Mouse (Mus musculus) forebrain, embryonic 16.5 days (tissue): ENCODE data around the gene Hip1. TPM values are rescaled to one million over a fixed set of nuclear protein-coding genes. Genes with fewer than 3 reads are reported as not detected.
A peak's percentile ranks its signal among the peaks of the same experiment; 100 is the strongest.

Source experiments
- ATAC-seq: fragments of 200-750 bp; cut with Nextera tagmentation; 2 replicates; pipeline ENCODE4 v1.8.0; 2017; ENCODE audit warnings: mild to moderate bottlenecking, moderate library complexity
- H3K27ac ChIP-seq: fragments of 300-500 bp; sonication (generic); 2 replicates; pipeline ENCODE4 v1.5.1; 2014; ENCODE audit warnings: low read length, control low read depth
- H3K27me3 ChIP-seq: fragments of 300-500 bp; sonication (generic); replicated peaks from 2 replicates; pipeline ENCODE4 v1.6.1; 2014; ENCODE audit warnings: low read length; ENCODE audit not compliant: control insufficient read depth, insufficient read depth
- H3K36me3 ChIP-seq: fragments of 300-500 bp; sonication (generic); 2 replicates; pipeline ENCODE4 v1.6.1; 2014; ENCODE audit not compliant: control insufficient read depth, insufficient read depth
- H3K4me1 ChIP-seq: fragments of 300-500 bp; sonication (generic); replicated peaks from 2 replicates; pipeline ENCODE4 v1.6.1; 2014; ENCODE audit warnings: low read length; ENCODE audit not compliant: control insufficient read depth, insufficient read depth
- H3K4me2 ChIP-seq: fragments of 300-500 bp; sonication (generic); 2 replicates; pipeline ENCODE4 v1.6.1; 2014; ENCODE audit warnings: mild to moderate bottlenecking, low read length, control low read depth
- H3K4me3 ChIP-seq: fragments of 300-500 bp; sonication (generic); replicated peaks from 2 replicates; pipeline ENCODE4 v1.5.1; 2014; ENCODE audit warnings: mild to moderate bottlenecking, low read length, control low read depth
- H3K9ac ChIP-seq: fragments of 300-500 bp; sonication (generic); replicated peaks from 2 replicates; pipeline ENCODE4 v1.6.1; 2014; ENCODE audit warnings: low read depth, low read length, control low read depth
- H3K9me3 ChIP-seq: fragments of 300-500 bp; sonication (generic); 2 replicates; pipeline ENCODE4 v1.6.1; 2016; ENCODE audit warnings: low read length; ENCODE audit not compliant: control insufficient read depth
- WGBS: fragments of 180-500 bp; shearing (Covaris S2); extraction: QIAGEN DNeasy Blood & Tissue Kit; methylation state at CpG from one replicate; pipeline ENCODE4 v1.1.7; 2014; 5-methylcytosine and 5-hydroxymethylcytosine counted together
- polyA plus RNA-seq: library from polyadenylated mRNA; unstranded; fragments of >200 nt; fragmentation: Nextera tagmentation; extraction: Ambion mirVana; gene quantifications from 2 replicates; pipeline ENCODE4 v1.2.1, GENCODE M21; 2015

Hip1 gene
- polyA plus RNA-seq, 1 experiment from 2014 or later = 32.5 TPM

DNA sequence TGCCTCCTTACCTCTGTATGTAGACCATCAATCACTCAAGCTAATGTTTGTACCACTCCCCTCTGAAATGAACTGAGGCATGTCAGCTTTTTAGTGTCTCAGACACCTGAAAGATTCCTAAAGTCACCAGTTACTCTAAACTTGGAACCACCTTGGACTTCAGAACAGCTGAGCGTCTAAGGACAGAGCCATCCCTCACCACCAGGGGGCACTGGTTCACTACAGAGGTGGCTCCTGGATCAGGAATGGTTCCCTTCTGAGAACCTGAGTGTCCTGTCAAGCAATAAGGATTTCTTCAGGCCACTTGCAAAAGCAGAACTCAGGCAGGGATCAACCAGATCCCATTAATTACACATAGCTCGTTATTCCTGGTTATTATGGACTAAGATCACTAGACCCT, 144.7 kb downstream of the Hip1 start:
- no peak overlapping the region for H3K4me3 ChIP-seq
- peaks cover 3% of the 10 kb centered on the region; the same call in 1 of the 2 replicates for H3K4me1 ChIP-seq
- WGBS = 8% methylated on average over 2 of the region's 2 CpGs
- no peak overlapping the region for H3K27ac ChIP-seq
- ATAC-seq = peak; percentile 63; the same call in 1 of the 2 replicates
- H3K36me3 ChIP-seq = no peaks in the 10 kb centered on the region
- no peak overlapping the region for H3K9ac ChIP-seq
- H3K9me3 ChIP-seq = no peaks in the 10 kb centered on the region
- H3K27me3 ChIP-seq = no peaks in the 10 kb centered on the region; the same call in 1 of the 2 replicates
- H3K4me2 ChIP-seq = no peak overlapping the region

DNA sequence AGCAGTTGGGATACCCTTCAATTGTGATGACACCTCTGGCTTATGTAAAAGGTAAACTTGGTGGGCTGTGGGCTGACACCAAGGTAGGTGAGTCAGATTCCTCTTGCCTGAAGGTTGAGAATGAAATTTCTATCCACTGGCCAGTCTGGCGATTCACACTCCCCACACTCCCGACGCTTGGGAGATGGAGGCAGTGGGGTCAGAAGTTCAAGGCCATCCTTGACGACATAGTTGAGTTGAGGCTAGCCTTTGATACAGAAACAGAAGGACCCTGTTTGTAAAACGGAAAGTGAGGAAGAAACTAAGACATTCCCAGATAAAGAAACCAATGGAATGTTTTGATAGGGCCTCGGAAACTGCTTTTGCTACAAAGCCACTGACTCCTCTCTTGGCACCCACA, 145.5 kb downstream of the Hip1 start:
- WGBS = 77% methylated on average over 6 of the region's 6 CpGs
- no peak for ATAC-seq
- H3K36me3 ChIP-seq = no peaks in the 10 kb centered on the region
- no peaks in the 10 kb centered on the region for H3K9me3 ChIP-seq
- peaks cover 5% of the 10 kb centered on the region for H3K4me1 ChIP-seq
- H3K27me3 ChIP-seq = no peaks in the 10 kb centered on the region; the same call in 1 of the 2 replicates
- H3K4me3 ChIP-seq = no peak overlapping the region
- no peak overlapping the region for H3K9ac ChIP-seq
- no peak overlapping the region for H3K27ac ChIP-seq
- no peak overlapping the region for H3K4me2 ChIP-seq

- peaks cover 15% of the 10 kb centered on the region for H3K4me1 ChIP-seq
- no peak for ATAC-seq
- H3K4me2 ChIP-seq = no peak overlapping the region
- peaks cover 10% of the 10 kb centered on the region for H3K36me3 ChIP-seq
- WGBS = 54% methylated on average over 5 of the region's 5 CpGs
- H3K9ac ChIP-seq = no peak overlapping the region
- H3K27me3 ChIP-seq = no peaks in the 10 kb centered on the region; the same call in 1 of the 2 replicates
- no peak overlapping the region for H3K27ac ChIP-seq
- no peak overlapping the region for H3K4me3 ChIP-seq
- no peaks in the 10 kb centered on the region for H3K9me3 ChIP-seq
Observed at GRCm38 (mm10) chr5:135395826-135396225, 149.1 kb downstream of the Hip1 start.

DNA sequence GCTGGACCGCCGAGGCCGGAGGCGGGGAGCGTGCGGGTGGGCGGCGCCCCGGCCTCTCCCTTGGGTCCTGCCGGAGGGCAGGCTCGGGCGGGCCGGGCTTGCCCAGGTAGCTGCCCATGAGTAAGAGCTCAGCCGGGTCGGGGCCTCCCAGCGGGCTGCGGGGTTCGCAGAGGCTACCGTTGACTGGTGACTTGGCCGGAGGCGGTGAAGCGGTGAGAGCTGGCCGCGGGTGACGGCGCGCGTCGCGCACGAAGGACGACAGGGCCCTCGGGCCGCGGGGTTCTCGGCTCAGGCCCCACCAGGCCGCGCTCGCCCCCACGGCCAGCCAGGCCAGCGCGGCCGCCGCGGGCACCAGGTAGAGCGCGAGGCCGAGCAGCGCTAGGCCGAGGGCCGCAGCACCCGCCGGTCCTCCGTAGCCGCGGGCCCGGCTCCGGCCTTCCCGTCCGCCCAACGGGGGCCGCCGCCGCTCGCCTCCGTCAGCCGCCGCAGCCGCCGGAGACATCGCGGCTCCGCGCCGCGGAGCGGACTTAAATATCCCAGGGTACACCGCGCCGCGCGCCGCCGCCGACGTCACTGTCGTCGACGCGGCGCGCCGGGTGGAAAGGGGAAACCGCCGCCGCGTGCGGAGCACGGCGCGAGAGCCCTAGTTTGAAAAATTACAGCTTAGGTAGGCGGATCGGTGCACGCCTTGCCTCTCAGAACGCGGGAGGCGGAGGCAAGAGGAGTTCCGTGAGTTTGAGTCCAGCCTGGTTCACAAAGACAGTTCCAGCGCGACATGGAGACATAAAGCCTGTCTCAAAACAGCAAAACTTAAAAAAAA, 150.7 kb downstream of the Hip1 start, which contains the start of gene Pom121:
Pom121 (minus strand) TSS at position 543 of the 820 bp plus-strand sequence.
- Histone ChIP-seq H3K9ac (peak within 1 kb of the TSS; percentile 95), H3K27ac (peak within 1 kb of the TSS; percentile 75), H3K4me3 (peak within 1 kb of the TSS; percentile 94), H3K4me1 (peaks cover 15% of the 10 kb centered on the region), H3K36me3 (peaks cover 17% of the 10 kb centered on the region), H3K9me3 (no peaks in the 10 kb centered on the region), H3K27me3 (no peaks in the 10 kb centered on the region; the same call in 1 of the 2 replicates), H3K4me2 (peak within 1 kb of the TSS; percentile 91)
- WGBS = under 1% methylated on average over 102 of the region's 110 CpGs
- peak; percentile 93 for ATAC-seq

GRCm38 (mm10) chr5:135383771-135384170, 161.1 kb downstream of the Hip1 start:
- H3K9me3 ChIP-seq = no peaks in the 10 kb centered on the region
- no peak overlapping the region for H3K9ac ChIP-seq
- H3K36me3 ChIP-seq = peaks cover 49% of the 10 kb centered on the region
- no peaks in the 10 kb centered on the region for H3K4me1 ChIP-seq
- no peak overlapping the region for H3K4me3 ChIP-seq
- no peak for ATAC-seq
- H3K27me3 ChIP-seq = no peaks in the 10 kb centered on the region
- no peak overlapping the region for H3K27ac ChIP-seq
- no peak overlapping the region for H3K4me2 ChIP-seq
- WGBS = 86% methylated on average over 10 of the region's 10 CpGs

- no peak overlapping the region for H3K4me2 ChIP-seq
- H3K4me3 ChIP-seq = no peak overlapping the region
- H3K4me1 ChIP-seq = no peaks in the 10 kb centered on the region
- no peaks in the 10 kb centered on the region for H3K27me3 ChIP-seq
- no peaks in the 10 kb centered on the region for H3K9me3 ChIP-seq
- no peak overlapping the region for H3K9ac ChIP-seq
- ATAC-seq = no peak
- no peak overlapping the region for H3K27ac ChIP-seq
- 91% methylated on average over 7 of the region's 7 CpGs for WGBS
- peaks cover 55% of the 10 kb centered on the region for H3K36me3 ChIP-seq
Observed at GRCm38 (mm10) chr5:135382746-135383145, 162.2 kb downstream of the Hip1 start.

- no peak overlapping the region for H3K27ac ChIP-seq
- H3K4me2 ChIP-seq = no peak overlapping the region
- no peak overlapping the region for H3K4me3 ChIP-seq
- 93% methylated on average over 10 of the region's 10 CpGs for WGBS
- no peaks in the 10 kb centered on the region for H3K4me1 ChIP-seq
- ATAC-seq = no peak
- no peaks in the 10 kb centered on the region for H3K9me3 ChIP-seq
- no peaks in the 10 kb centered on the region for H3K27me3 ChIP-seq
- no peak overlapping the region for H3K9ac ChIP-seq
- peaks cover 49% of the 10 kb centered on the region for H3K36me3 ChIP-seq
Observed at GRCm38 (mm10) chr5:135381356-135381925, 163.5 kb downstream of the Hip1 start.

- H3K9ac ChIP-seq = no peak overlapping the region
- no peak for ATAC-seq
- WGBS = 93% methylated on average over 4 of the region's 4 CpGs
Observed at GRCm38 (mm10) chr5:135380681-135381080, 164.2 kb downstream of the Hip1 start.

DNA sequence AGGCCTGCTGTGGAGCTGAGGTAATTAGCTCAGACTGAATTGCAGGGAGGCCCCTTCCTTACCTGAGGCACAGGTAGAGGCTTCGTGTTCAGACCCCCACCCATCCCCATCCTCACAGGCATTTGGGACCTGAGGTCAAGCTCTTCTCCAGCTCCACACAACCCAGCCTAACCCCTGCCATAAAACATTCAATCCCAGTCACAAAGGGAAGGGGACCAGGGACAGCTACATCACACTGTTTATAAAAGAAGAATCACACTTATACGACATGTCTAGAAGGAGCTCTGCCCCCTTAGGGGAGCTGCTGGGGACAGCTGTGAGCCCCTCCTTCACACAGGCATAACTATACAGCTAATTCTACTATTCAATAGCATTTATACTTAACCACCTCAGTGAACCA, 168.6 kb downstream of the Hip1 start:
- Histone ChIP-seq H3K36me3 (peaks cover 47% of the 10 kb centered on the region), H3K4me3 (no peak overlapping the region), H3K27ac (no peak overlapping the region), H3K9me3 (no peaks in the 10 kb centered on the region), H3K27me3 (no peaks in the 10 kb centered on the region), H3K4me1 (no peaks in the 10 kb centered on the region), H3K4me2 (no peak overlapping the region), H3K9ac (no peak overlapping the region)
- ATAC-seq = no peak
- 78% methylated on average over 2 of the region's 2 CpGs for WGBS

More at GRCm38 (mm10) chr5:135380681-135381080, 164.2 kb downstream of the Hip1 start:
- no peak overlapping the region for H3K4me2 ChIP-seq
- H3K36me3 ChIP-seq = peaks cover 46% of the 10 kb centered on the region
- H3K4me1 ChIP-seq = no peaks in the 10 kb centered on the region
- H3K4me3 ChIP-seq = no peak overlapping the region
- H3K27me3 ChIP-seq = no peaks in the 10 kb centered on the region
- H3K27ac ChIP-seq = no peak overlapping the region
- no peaks in the 10 kb centered on the region for H3K9me3 ChIP-seq
